Mouse (Mus musculus): ENCODE measurements around the gene Atp5s. TPM values are rescaled to one million over a fixed set of nuclear protein-coding genes. Genes with fewer than 3 reads are reported as not detected.

Atp5s gene
- polyA plus RNA-seq, 1 experiment from 2014 or later = 33.4 TPM

GRCm38 (mm10) chr12:69689094-69689493, 35.7 kb upstream of the Atp5s start:
- Histone ChIP-seq H3K36me3 (ENCODE audit: control insufficient read depth, insufficient read depth, low read length) (no peaks in the 10 kb centered on the region), H3K9ac (ENCODE audit: low read depth, low read length) (no peak overlapping the region), H3K9me3 (ENCODE audit: control insufficient read depth, low read length) (no peaks in the 10 kb centered on the region), H3K27me3 (replicated peaks; ENCODE audit: control insufficient read depth, insufficient read depth, low read length) (no peaks in the 10 kb centered on the region), H3K27ac (ENCODE audit: low read length) (no peak overlapping the region), H3K4me3 (ENCODE audit: low read length) (no peak overlapping the region), H3K4me2 (ENCODE audit: low read depth, low read length) (no peak overlapping the region), H3K4me1 (ENCODE audit: control insufficient read depth, insufficient read depth, low read length) (no peaks in the 10 kb centered on the region)
- no peak for ATAC-seq

- Histone ChIP-seq H3K27me3 (replicated peaks; ENCODE audit: control insufficient read depth, insufficient read depth, low read length) (no peaks in the 10 kb centered on the region), H3K4me3 (ENCODE audit: low read length) (no peak overlapping the region), H3K9me3 (ENCODE audit: control insufficient read depth, low read length) (no peaks in the 10 kb centered on the region), H3K4me2 (ENCODE audit: low read depth, low read length) (no peak overlapping the region), H3K4me1 (ENCODE audit: control insufficient read depth, insufficient read depth, low read length) (no peaks in the 10 kb centered on the region), H3K36me3 (ENCODE audit: control insufficient read depth, insufficient read depth, low read length) (no peaks in the 10 kb centered on the region), H3K9ac (ENCODE audit: low read depth, low read length) (no peak overlapping the region), H3K27ac (ENCODE audit: low read length) (no peak overlapping the region)
- ATAC-seq = no peak
- WGBS = 88% methylated on average over 4 of the region's 4 CpGs
Observed at GRCm38 (mm10) chr12:69690714-69691113, 34.0 kb upstream of the Atp5s start.

GRCm38 (mm10) chr12:69693471-69693870, 31.3 kb upstream of the Atp5s start:
- no peaks in the 10 kb centered on the region for H3K4me1 ChIP-seq (ENCODE audit: control insufficient read depth, insufficient read depth, low read length)
- no peak overlapping the region for H3K27ac ChIP-seq (ENCODE audit: low read length)
- no peaks in the 10 kb centered on the region for H3K36me3 ChIP-seq (ENCODE audit: control insufficient read depth, insufficient read depth, low read length)
- no peaks in the 10 kb centered on the region for H3K9me3 ChIP-seq (ENCODE audit: control insufficient read depth, low read length)
- WGBS = 86% methylated on average over 17 of the region's 17 CpGs
- no peak overlapping the region for H3K4me2 ChIP-seq (ENCODE audit: low read depth, low read length)
- no peak overlapping the region for H3K4me3 ChIP-seq (ENCODE audit: low read length)
- no peak overlapping the region for H3K9ac ChIP-seq (ENCODE audit: low read depth, low read length)
- H3K27me3 ChIP-seq (replicated peaks; ENCODE audit: control insufficient read depth, insufficient read depth, low read length) = no peaks in the 10 kb centered on the region
- ATAC-seq = no peak

GRCm38 (mm10) chr12:69696746-69697145, 28.0 kb upstream of the Atp5s start:
- H3K4me3 ChIP-seq (ENCODE audit: low read length) = no peak overlapping the region
- H3K9me3 ChIP-seq (ENCODE audit: control insufficient read depth, low read length) = no peaks in the 10 kb centered on the region
- H3K9ac ChIP-seq (ENCODE audit: low read depth, low read length) = no peak overlapping the region
- H3K4me1 ChIP-seq (ENCODE audit: control insufficient read depth, insufficient read depth, low read length) = no peaks in the 10 kb centered on the region
- H3K27ac ChIP-seq (ENCODE audit: low read length) = no peak overlapping the region
- no peaks in the 10 kb centered on the region for H3K36me3 ChIP-seq (ENCODE audit: control insufficient read depth, insufficient read depth, low read length)
- H3K4me2 ChIP-seq (ENCODE audit: low read depth, low read length) = no peak overlapping the region
- H3K27me3 ChIP-seq (replicated peaks; ENCODE audit: control insufficient read depth, insufficient read depth, low read length) = no peaks in the 10 kb centered on the region
- 77% methylated on average over 5 of the region's 5 CpGs for WGBS
- ATAC-seq = peak; percentile 38; the same call in 1 of the 2 replicates

GRCm38 (mm10) chr12:69698352-69698751, 26.4 kb upstream of the Atp5s start:
- ATAC-seq = no peak
- WGBS = 79% methylated on average over 6 of the region's 6 CpGs
- Histone ChIP-seq H3K27me3 (replicated peaks; ENCODE audit: control insufficient read depth, insufficient read depth, low read length) (no peaks in the 10 kb centered on the region), H3K27ac (ENCODE audit: low read length) (no peak overlapping the region), H3K4me1 (ENCODE audit: control insufficient read depth, insufficient read depth, low read length) (no peaks in the 10 kb centered on the region), H3K4me3 (ENCODE audit: low read length) (no peak overlapping the region), H3K9me3 (ENCODE audit: control insufficient read depth, low read length) (no peaks in the 10 kb centered on the region), H3K9ac (ENCODE audit: low read depth, low read length) (no peak overlapping the region), H3K36me3 (ENCODE audit: control insufficient read depth, insufficient read depth, low read length) (no peaks in the 10 kb centered on the region), H3K4me2 (ENCODE audit: low read depth, low read length) (no peak overlapping the region)

- Histone ChIP-seq H3K4me3 (ENCODE audit: low read length) (no peak overlapping the region), H3K27ac (ENCODE audit: low read length) (peak overlapping the region; percentile 46; the same call in 1 of the 2 replicates), H3K27me3 (replicated peaks; ENCODE audit: control insufficient read depth, insufficient read depth, low read length) (no peaks in the 10 kb centered on the region), H3K4me1 (ENCODE audit: control insufficient read depth, insufficient read depth, low read length) (no peaks in the 10 kb centered on the region), H3K36me3 (ENCODE audit: control insufficient read depth, insufficient read depth, low read length) (no peaks in the 10 kb centered on the region), H3K9ac (ENCODE audit: low read depth, low read length) (no peak overlapping the region), H3K4me2 (ENCODE audit: low read depth, low read length) (no peak overlapping the region), H3K9me3 (ENCODE audit: control insufficient read depth, low read length) (no peaks in the 10 kb centered on the region)
- peak; percentile 98 for ATAC-seq
- 61% methylated on average over 11 of the region's 11 CpGs for WGBS
Observed at GRCm38 (mm10) chr12:69704799-69705458, 19.8 kb upstream of the Atp5s start.

DNA sequence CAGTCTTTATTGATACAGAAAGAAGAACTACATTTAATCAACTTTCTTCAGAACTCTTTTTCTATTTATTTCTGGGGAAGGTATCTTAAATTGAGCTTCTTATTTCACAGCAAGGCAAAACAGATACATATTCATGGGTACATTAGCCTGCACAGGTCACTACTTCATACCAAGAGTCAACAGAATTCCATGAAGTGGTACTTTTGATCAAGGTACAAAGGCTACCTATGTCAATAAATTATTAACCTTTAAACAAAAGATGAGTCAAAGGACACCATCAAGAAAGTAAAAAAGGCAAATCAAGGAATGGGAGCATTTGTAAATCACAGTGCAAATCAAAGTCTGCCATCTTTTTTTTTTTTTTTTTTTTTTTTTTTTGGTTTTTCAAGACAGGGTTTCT, 11.1 kb upstream of the Atp5s start:
- ATAC-seq = peak; percentile 63; the same call in 1 of the 2 replicates

GRCm38 (mm10) chr12:69722857-69723256, 1.9 kb upstream of the Atp5s start:
- H3K36me3 ChIP-seq (ENCODE audit: control insufficient read depth, insufficient read depth, low read length) = peaks cover 12% of the 10 kb centered on the region; the same call in 1 of the 2 replicates
- no peak overlapping the region for H3K4me3 ChIP-seq (ENCODE audit: low read length)
- H3K4me1 ChIP-seq (ENCODE audit: control insufficient read depth, insufficient read depth, low read length) = peaks cover 16% of the 10 kb centered on the region
- no peak overlapping the region for H3K9ac ChIP-seq (ENCODE audit: low read depth, low read length)
- no peak for ATAC-seq
- no peak overlapping the region for H3K4me2 ChIP-seq (ENCODE audit: low read depth, low read length)
- H3K27ac ChIP-seq (ENCODE audit: low read length) = no peak overlapping the region
- 88% methylated on average over 3 of the region's 3 CpGs for WGBS
- peaks cover 4% of the 10 kb centered on the region; the same call in 1 of the 2 replicates for H3K9me3 ChIP-seq (ENCODE audit: control insufficient read depth, low read length)
- H3K27me3 ChIP-seq (replicated peaks; ENCODE audit: control insufficient read depth, insufficient read depth, low read length) = no peaks in the 10 kb centered on the region

More for the DNA sequence above, 11.1 kb upstream of the Atp5s start:
- H3K4me3 ChIP-seq (ENCODE audit: low read length) = no peak overlapping the region
- H3K4me2 ChIP-seq (ENCODE audit: low read depth, low read length) = no peak overlapping the region
- H3K4me1 ChIP-seq (ENCODE audit: control insufficient read depth, insufficient read depth, low read length) = no peaks in the 10 kb centered on the region
- no peaks in the 10 kb centered on the region for H3K9me3 ChIP-seq (ENCODE audit: control insufficient read depth, low read length)
- no peaks in the 10 kb centered on the region for H3K27me3 ChIP-seq (replicated peaks; ENCODE audit: control insufficient read depth, insufficient read depth, low read length)
- no peak overlapping the region for H3K9ac ChIP-seq (ENCODE audit: low read depth, low read length)
- no peak overlapping the region for H3K27ac ChIP-seq (ENCODE audit: low read length)
- 0 out of 2 replicates have a peak, but pooled peaks cover 3% of the 10 kb centered on the region for H3K36me3 ChIP-seq (ENCODE audit: control insufficient read depth, insufficient read depth, low read length)

DNA sequence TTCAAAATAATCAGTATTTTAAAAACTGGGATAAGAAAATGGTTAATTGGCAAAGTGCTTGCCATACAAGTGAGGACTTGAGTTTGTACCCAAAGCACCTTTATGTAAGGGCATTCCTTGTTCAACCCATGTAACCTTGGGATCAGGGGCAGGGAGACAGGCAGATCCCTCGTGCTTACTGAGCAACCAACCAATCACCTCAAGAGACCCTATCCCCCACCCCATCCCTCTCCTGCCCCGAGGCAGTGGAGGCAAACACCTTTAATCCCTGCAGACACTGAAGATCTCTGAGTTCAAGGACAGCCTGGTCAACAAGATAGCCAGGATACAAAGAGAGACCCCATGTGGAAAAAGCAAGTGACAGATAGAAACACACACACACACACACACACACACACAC, 1.4 kb upstream of the Atp5s start:
- H3K27me3 ChIP-seq (replicated peaks; ENCODE audit: control insufficient read depth, insufficient read depth, low read length) = no peaks in the 10 kb centered on the region
- no peak overlapping the region for H3K27ac ChIP-seq (ENCODE audit: low read length)
- 53% methylated on average over 2 of the region's 2 CpGs for WGBS
- H3K4me1 ChIP-seq (ENCODE audit: control insufficient read depth, insufficient read depth, low read length) = peaks cover 16% of the 10 kb centered on the region
- peak overlapping the region; percentile 88 for H3K4me2 ChIP-seq (ENCODE audit: low read depth, low read length)
- H3K36me3 ChIP-seq (ENCODE audit: control insufficient read depth, insufficient read depth, low read length) = peaks cover 9% of the 10 kb centered on the region; the same call in 1 of the 2 replicates
- H3K9ac ChIP-seq (ENCODE audit: low read depth, low read length) = peak overlapping the region; percentile 83; the same call in 1 of the 2 replicates
- ATAC-seq = no peak
- H3K9me3 ChIP-seq (ENCODE audit: control insufficient read depth, low read length) = peaks cover 4% of the 10 kb centered on the region; the same call in 1 of the 2 replicates
- H3K4me3 ChIP-seq (ENCODE audit: low read length) = peak overlapping the region; percentile 85

Measured in intestine, embryonic 16.5 days (tissue).